Mouse (Mus musculus): ENCODE data around the gene Hdac7.

DNA sequence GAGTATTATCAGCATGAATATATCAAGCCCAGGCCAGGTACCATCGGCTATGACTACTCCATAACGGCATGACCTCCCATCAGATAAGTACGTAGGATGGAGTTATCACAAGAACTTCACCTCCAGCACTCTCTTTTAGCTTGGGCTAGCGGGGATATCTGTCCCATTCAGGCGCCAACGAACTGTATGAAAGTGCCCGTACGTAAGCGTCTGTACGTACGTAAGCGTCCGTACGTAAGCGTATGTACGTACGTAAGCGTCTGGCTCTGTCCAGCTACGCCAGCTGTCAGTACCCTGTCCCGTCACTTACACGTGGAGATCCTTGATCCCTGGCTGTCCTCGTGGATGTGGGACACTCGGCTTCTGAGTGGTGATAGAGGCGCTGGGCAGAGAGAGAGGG lies 97.6 kb downstream of the Hdac7 start:
- TF ChIP-seq CTCF (IDR thresholded peaks at IDR 0.05; ENCODE audit: low read depth) (no peak), EP300 (IDR thresholded peaks at IDR 0.05; ENCODE audit: low read depth) (peak; percentile 69)

Data from liver, embryonic 14.5 days (tissue).